Mouse (Mus musculus): Measurements from ENCODE around the gene Gon7. TPM values are rescaled to one million over a fixed set of nuclear protein-coding genes. Genes with fewer than 3 reads are reported as not detected.
A peak's percentile ranks its signal among the peaks of the same experiment; 100 is the strongest.

Gene Gon7
- polyA plus RNA-seq, 1 experiment from 2014 or later, result 46.3 TPM

- peak overlapping the region; percentile 80 for H3K4me3 ChIP-seq (replicated peaks)
- no peaks in the 10 kb centered on the region for H3K9me3 ChIP-seq
- H3K9ac ChIP-seq (replicated peaks), result peak overlapping the region; percentile 82
- H3K36me3 ChIP-seq, result peaks cover 7% of the 10 kb centered on the region; the same call in 1 of the 2 replicates
- H3K4me2 ChIP-seq, result peak overlapping the region; percentile 84
- H3K27ac ChIP-seq, result peak overlapping the region; percentile 90
- peaks cover 21% of the 10 kb centered on the region for H3K4me1 ChIP-seq (replicated peaks)
- ATAC-seq (ENCODE audit: insufficient number of reproducible peaks, insufficient read depth, low FRiP score, low TSS enrichment, low read depth), result peak; percentile 21; the same call in 1 of the 2 replicates
- no peaks in the 10 kb centered on the region for H3K27me3 ChIP-seq
- under 1% methylated on average over 33 of the region's 33 CpGs for WGBS
Observed at GRCm38 (mm10) chr12:102743036-102743588, 14.5 kb downstream of the Gon7 start.

DNA sequence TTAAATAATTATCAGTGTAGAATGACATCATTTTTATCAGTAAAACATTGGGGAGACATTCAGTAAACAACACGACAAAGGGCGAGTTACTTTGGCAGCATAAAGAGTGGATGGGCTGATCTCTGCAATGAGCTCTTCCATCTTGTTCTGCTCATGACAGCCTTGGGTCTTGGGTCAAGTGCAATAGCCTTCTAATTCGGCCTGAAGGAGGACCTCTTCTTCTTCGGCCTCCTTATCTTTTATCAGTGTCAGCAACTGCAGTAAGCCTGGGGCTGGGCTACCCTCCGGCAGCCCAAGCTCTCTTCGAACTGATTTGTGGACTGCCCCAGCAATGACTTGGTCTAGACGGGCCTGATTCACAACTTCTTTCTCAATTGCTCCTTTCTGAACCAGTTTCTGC lies 15.5 kb downstream of the Gon7 start:
- peaks cover 21% of the 10 kb centered on the region for H3K4me1 ChIP-seq (replicated peaks)
- H3K27me3 ChIP-seq, result no peaks in the 10 kb centered on the region
- H3K27ac ChIP-seq, result no peak overlapping the region
- peaks cover 6% of the 10 kb centered on the region; the same call in 1 of the 2 replicates for H3K36me3 ChIP-seq
- 84% methylated on average over 7 of the region's 7 CpGs for WGBS
- no peaks in the 10 kb centered on the region for H3K9me3 ChIP-seq
- H3K4me3 ChIP-seq (replicated peaks), result no peak overlapping the region
- ATAC-seq (ENCODE audit: insufficient number of reproducible peaks, insufficient read depth, low FRiP score, low TSS enrichment, low read depth), result no peak
- H3K4me2 ChIP-seq, result no peak overlapping the region
- no peak overlapping the region for H3K9ac ChIP-seq (replicated peaks)

- Histone ChIP-seq H3K9me3 (no peaks in the 10 kb centered on the region), H3K4me3 (replicated peaks) (no peak overlapping the region), H3K36me3 (peaks cover 6% of the 10 kb centered on the region; the same call in 1 of the 2 replicates), H3K27me3 (no peaks in the 10 kb centered on the region), H3K9ac (replicated peaks) (no peak overlapping the region), H3K4me1 (replicated peaks) (peaks cover 21% of the 10 kb centered on the region), H3K27ac (no peak overlapping the region), H3K4me2 (no peak overlapping the region)
- ATAC-seq (ENCODE audit: insufficient number of reproducible peaks, insufficient read depth, low FRiP score, low TSS enrichment, low read depth), result no peak
- WGBS, result 59% methylated on average over 3 of the region's 3 CpGs
Observed at GRCm38 (mm10) chr12:102740285-102740684, 17.3 kb downstream of the Gon7 start.

- H3K36me3 ChIP-seq, result peaks cover 6% of the 10 kb centered on the region; the same call in 1 of the 2 replicates
- no peak for ATAC-seq (ENCODE audit: insufficient number of reproducible peaks, insufficient read depth, low FRiP score, low TSS enrichment, low read depth)
- whole genome bisulfite sequencing, result 82% methylated on average over 5 of the region's 5 CpGs
Observed at GRCm38 (mm10) chr12:102739096-102739495, 18.5 kb downstream of the Gon7 start.

DNA sequence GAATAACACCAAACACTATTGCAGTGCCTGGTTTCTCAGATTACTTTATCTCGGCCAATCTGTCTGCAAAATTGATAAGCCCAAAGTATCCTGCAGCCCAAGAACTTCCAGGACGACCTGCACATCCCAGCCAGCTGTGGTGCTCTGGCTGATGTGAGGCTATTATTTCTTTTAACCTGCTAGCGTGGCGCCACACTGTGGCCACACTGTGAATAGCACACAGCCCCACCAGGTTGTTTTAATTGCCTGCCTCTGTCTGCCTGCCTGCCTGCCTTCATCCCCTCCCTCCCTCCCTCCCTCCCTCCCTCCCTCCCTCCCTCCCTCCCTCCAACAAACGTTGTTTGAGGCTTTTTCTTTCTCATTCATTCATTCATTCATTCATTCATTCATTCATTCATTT lies 24.2 kb downstream of the Gon7 start:
- ATAC-seq (ENCODE audit: insufficient number of reproducible peaks, insufficient read depth, low FRiP score, low TSS enrichment, low read depth), result no peak
- 8% methylated on average over 5 of the region's 5 CpGs for WGBS
- H3K27me3 ChIP-seq, result no peaks in the 10 kb centered on the region
- H3K4me3 ChIP-seq (replicated peaks), result no peak overlapping the region
- no peaks in the 10 kb centered on the region for H3K36me3 ChIP-seq
- H3K4me1 ChIP-seq (replicated peaks), result peaks cover 22% of the 10 kb centered on the region
- H3K27ac ChIP-seq, result no peak overlapping the region
- H3K9me3 ChIP-seq, result no peaks in the 10 kb centered on the region
- no peak overlapping the region for H3K4me2 ChIP-seq
- H3K9ac ChIP-seq (replicated peaks), result no peak overlapping the region

More at GRCm38 (mm10) chr12:102739096-102739495, 18.5 kb downstream of the Gon7 start:
- Histone ChIP-seq H3K4me1 (replicated peaks) (peaks cover 12% of the 10 kb centered on the region), H3K9me3 (no peaks in the 10 kb centered on the region), H3K4me3 (replicated peaks) (no peak overlapping the region), H3K4me2 (no peak overlapping the region), H3K27ac (no peak overlapping the region), H3K9ac (replicated peaks) (no peak overlapping the region), H3K27me3 (no peaks in the 10 kb centered on the region)

- ATAC-seq (ENCODE audit: insufficient number of reproducible peaks, insufficient read depth, low FRiP score, low TSS enrichment, low read depth), result peak; percentile 74
- whole genome bisulfite sequencing, result 14% methylated on average over 16 of the region's 16 CpGs
- peak overlapping the region; percentile 53 for H3K4me2 ChIP-seq
- peak overlapping the region; percentile 11; the same call in 1 of the 2 replicates for H3K4me3 ChIP-seq (replicated peaks)
- no peaks in the 10 kb centered on the region for H3K9me3 ChIP-seq
- no peaks in the 10 kb centered on the region for H3K36me3 ChIP-seq
- no peaks in the 10 kb centered on the region for H3K27me3 ChIP-seq
- H3K27ac ChIP-seq, result peak overlapping the region; percentile 97
- H3K4me1 ChIP-seq (replicated peaks), result peaks cover 22% of the 10 kb centered on the region
- 0 out of 2 replicates have a peak overlapping the region, but pooled peaks have one; percentile 34 for H3K9ac ChIP-seq (replicated peaks)
Observed at GRCm38 (mm10) chr12:102730798-102731619, 26.6 kb downstream of the Gon7 start.

DNA sequence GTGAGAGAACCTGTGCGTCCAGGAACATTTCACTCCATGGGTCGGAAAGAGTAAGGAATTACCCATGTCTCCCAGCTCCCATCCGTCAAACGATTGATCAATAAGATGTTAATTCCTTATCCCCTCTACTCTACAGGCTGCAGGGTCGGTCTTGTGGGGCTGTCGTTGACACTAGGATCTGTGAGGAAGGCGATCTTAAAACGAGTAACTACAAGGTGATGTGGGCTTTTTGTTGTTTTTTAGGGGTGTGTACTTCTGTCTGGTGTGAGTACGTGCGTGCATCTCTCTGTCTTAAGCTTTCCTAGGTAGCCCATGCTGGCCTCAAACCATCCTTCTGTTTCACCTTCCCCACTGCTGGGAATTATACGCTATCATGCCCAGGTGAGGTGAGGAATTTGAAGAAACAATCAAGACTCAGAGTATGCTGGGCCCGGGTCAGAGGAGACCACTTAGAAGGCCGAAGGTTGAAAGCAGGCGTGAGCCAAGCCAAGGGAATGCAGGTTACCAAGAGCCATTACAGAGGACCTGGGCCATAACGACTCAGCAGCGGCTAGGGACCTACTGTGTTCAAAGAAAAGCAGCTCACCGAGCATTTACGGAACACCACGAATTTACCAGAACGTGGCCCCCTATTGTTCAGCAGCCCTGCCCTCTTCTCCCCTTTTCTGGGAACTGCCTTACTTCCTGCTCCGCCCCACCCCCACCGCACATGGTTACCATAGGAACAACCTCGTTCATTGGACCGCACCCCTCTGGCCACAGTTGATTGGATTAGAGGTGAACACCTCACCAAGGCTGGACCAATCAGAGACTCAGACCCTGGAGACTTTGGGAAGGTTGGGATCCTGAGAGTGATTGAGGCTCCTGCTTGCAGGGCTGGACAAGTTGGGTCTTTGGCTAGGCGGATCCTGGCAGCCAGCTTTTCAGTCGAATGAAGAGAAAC lies 27.5 kb downstream of the Gon7 start:
- Histone ChIP-seq H3K4me3 (replicated peaks) (peak overlapping the region; percentile 26), H3K27ac (peak overlapping the region; percentile 97), H3K9ac (replicated peaks) (0 out of 2 replicates have a peak overlapping the region, but pooled peaks have one; percentile 34), H3K36me3 (no peaks in the 10 kb centered on the region), H3K4me1 (replicated peaks) (peaks cover 22% of the 10 kb centered on the region), H3K4me2 (peak overlapping the region; percentile 53), H3K9me3 (no peaks in the 10 kb centered on the region), H3K27me3 (no peaks in the 10 kb centered on the region)
- ATAC-seq (ENCODE audit: insufficient number of reproducible peaks, insufficient read depth, low FRiP score, low TSS enrichment, low read depth), result peak; percentile 95
- WGBS, result 29% methylated on average over 26 of the region's 26 CpGs

DNA sequence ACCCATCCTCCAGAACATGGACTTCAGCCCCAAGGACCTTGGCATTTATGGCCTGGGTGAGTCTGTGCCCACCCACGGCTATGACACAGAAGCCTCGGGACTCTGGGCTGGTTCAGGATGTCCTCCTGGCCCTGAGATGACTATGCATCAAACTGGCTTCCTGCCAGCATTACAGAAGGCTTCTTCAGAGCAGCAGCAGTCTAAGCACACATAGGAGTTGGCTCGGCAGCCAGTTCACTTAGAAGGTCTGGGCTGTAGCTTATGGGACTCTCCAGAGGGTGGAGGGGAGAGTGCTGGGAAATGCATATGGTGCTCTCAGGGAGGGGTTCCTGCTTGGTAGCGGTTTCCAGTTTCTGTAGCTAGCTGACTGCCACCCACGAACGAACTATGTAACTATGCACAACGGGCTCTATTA lies 31.8 kb downstream of the Gon7 start:
- ATAC-seq (ENCODE audit: insufficient number of reproducible peaks, insufficient read depth, low FRiP score, low TSS enrichment, low read depth), result no peak
- WGBS, result 79% methylated on average over 7 of the region's 7 CpGs
- Histone ChIP-seq H3K36me3 (no peaks in the 10 kb centered on the region), H3K9ac (replicated peaks) (no peak overlapping the region), H3K27me3 (no peaks in the 10 kb centered on the region), H3K9me3 (no peaks in the 10 kb centered on the region), H3K4me3 (replicated peaks) (no peak overlapping the region), H3K4me1 (replicated peaks) (peaks cover 10% of the 10 kb centered on the region), H3K4me2 (no peak overlapping the region), H3K27ac (no peak overlapping the region)

GRCm38 (mm10) chr12:102725146-102725545 lies 32.5 kb downstream of the Gon7 start:
- Histone ChIP-seq H3K27me3 (no peaks in the 10 kb centered on the region), H3K27ac (no peak overlapping the region), H3K4me2 (no peak overlapping the region), H3K9me3 (no peaks in the 10 kb centered on the region), H3K9ac (replicated peaks) (no peak overlapping the region), H3K4me1 (replicated peaks) (peaks cover 6% of the 10 kb centered on the region), H3K4me3 (replicated peaks) (no peak overlapping the region), H3K36me3 (no peaks in the 10 kb centered on the region)
- 90% methylated on average over 6 of the region's 6 CpGs for WGBS
- ATAC-seq (ENCODE audit: insufficient number of reproducible peaks, insufficient read depth, low FRiP score, low TSS enrichment, low read depth), result no peak

- no peak for ATAC-seq (ENCODE audit: insufficient number of reproducible peaks, insufficient read depth, low FRiP score, low TSS enrichment, low read depth)
- H3K36me3 ChIP-seq, result no peaks in the 10 kb centered on the region
- no peak overlapping the region for H3K4me2 ChIP-seq
- WGBS, result 61% methylated on average over 6 of the region's 6 CpGs
- H3K4me3 ChIP-seq (replicated peaks), result no peak overlapping the region
- peaks cover 9% of the 10 kb centered on the region for H3K4me1 ChIP-seq (replicated peaks)
- no peak overlapping the region for H3K27ac ChIP-seq
- no peak overlapping the region for H3K9ac ChIP-seq (replicated peaks)
- H3K27me3 ChIP-seq, result no peaks in the 10 kb centered on the region
- no peaks in the 10 kb centered on the region for H3K9me3 ChIP-seq
Observed at GRCm38 (mm10) chr12:102723861-102724260, 33.7 kb downstream of the Gon7 start.

DNA sequence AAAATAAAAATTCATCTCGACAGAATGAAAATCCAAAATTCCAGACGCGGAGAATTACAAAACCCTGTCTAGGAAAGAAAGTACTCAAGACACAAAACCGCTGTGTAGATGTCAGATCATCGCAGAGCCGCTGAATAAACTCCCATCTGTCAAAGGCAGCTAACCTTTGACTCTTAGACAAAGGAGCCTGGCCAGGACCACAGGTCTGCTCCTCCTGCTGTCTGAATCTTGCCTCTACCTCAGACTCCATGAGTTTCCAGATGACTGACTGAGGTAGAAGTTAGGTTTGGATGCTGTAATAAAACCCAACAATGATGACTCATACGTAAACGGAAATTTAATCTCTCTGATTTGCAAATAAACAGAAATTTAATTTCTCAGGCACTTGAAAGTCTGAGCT lies 34.6 kb downstream of the Gon7 start:
- Histone ChIP-seq H3K4me2 (no peak overlapping the region), H3K4me1 (replicated peaks) (peaks cover 9% of the 10 kb centered on the region), H3K36me3 (no peaks in the 10 kb centered on the region), H3K27me3 (no peaks in the 10 kb centered on the region), H3K9me3 (no peaks in the 10 kb centered on the region), H3K27ac (no peak overlapping the region), H3K9ac (replicated peaks) (no peak overlapping the region), H3K4me3 (replicated peaks) (no peak overlapping the region)
- 77% methylated on average over 8 of the region's 8 CpGs for WGBS
- no peak for ATAC-seq (ENCODE audit: insufficient number of reproducible peaks, insufficient read depth, low FRiP score, low TSS enrichment, low read depth)

Data from limb, embryonic 12.5 days (tissue).